Mouse (Mus musculus): ENCODE results near the gene Nupl2. TPM values are rescaled to one million over a fixed set of nuclear protein-coding genes. Genes with fewer than 3 reads are reported as not detected.

The Nupl2 gene
- total and polyA plus RNA-seq, 3 experiments: 5.8 to 7.6 (median 7.4) TPM

GRCm38 (mm10) chr5:24213861-24214546, 49.2 kb downstream of the Nupl2 start:
- intact Hi-C loops (cut with DNase I): no loop called here
- 62% methylated on average over 3 of the region's 3 CpGs for WGBS
- TF ChIP-seq EP300 (IDR thresholded peaks at IDR 0.05; ENCODE audit: insufficient read depth, low read depth, low read length) (no peak), POLR2A (IDR thresholded peaks at IDR 0.05; ENCODE audit: insufficient read depth, low read depth, low read length) (no peak), CTCF (IDR thresholded peaks at IDR 0.05) (no peak)

DNA sequence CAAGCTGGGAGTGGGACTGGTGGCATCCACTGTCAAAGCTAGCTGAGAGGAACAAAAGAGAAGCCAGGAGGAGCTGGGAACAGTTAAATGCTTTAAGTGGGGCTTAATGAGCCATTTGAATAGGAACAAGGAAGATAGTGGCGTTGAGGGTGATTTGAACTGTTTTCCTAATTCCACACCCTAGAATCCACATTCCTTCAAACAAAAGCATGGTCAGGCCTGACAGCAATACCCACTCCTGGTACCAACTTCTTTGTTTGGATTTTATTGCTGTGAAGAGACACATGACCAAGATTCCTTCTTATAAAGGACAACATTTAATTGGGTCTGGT, 49.8 kb downstream of the Nupl2 start:
- Histone ChIP-seq H3K4me1 (ENCODE audit: control insufficient read depth, insufficient read depth, low read length) (no peaks in the 10 kb centered on the region), H3K27ac (no peak overlapping the region), H3K27me3 (ENCODE audit: control insufficient read depth, insufficient read depth, low read length) (no peaks in the 10 kb centered on the region; the same call in 1 of the 2 replicates), H3K9ac (ENCODE audit: low read depth, low read length) (no peak overlapping the region), H3K36me3 (ENCODE audit: control insufficient read depth, insufficient read depth, low read length) (no peaks in the 10 kb centered on the region), H3K4me3 (no peak overlapping the region), H3K79me2 (replicated peaks; ENCODE audit: control insufficient read depth, insufficient read depth, low read length) (no peaks in the 10 kb centered on the region)
- WGBS: 92% methylated on average over 1 of the region's 1 CpGs
- TF ChIP-seq POLR2A (IDR thresholded peaks at IDR 0.05; ENCODE audit: insufficient read depth, low read depth, low read length) (no peak), CTCF (IDR thresholded peaks at IDR 0.05) (no peak), EP300 (IDR thresholded peaks at IDR 0.05; ENCODE audit: insufficient read depth, low read depth, low read length) (no peak)
- DNase-seq: no peak
- intact Hi-C loops (cut with DNase I): no loop called here

More at GRCm38 (mm10) chr5:24213861-24214546, 49.2 kb downstream of the Nupl2 start:
- Histone ChIP-seq H3K4me3 (no peak overlapping the region), H3K36me3 (ENCODE audit: control insufficient read depth, insufficient read depth, low read length) (no peaks in the 10 kb centered on the region), H3K27ac (no peak overlapping the region), H3K79me2 (replicated peaks; ENCODE audit: control insufficient read depth, insufficient read depth, low read length) (no peaks in the 10 kb centered on the region), H3K27me3 (ENCODE audit: control insufficient read depth, insufficient read depth, low read length) (no peaks in the 10 kb centered on the region; the same call in 1 of the 2 replicates), H3K4me1 (ENCODE audit: control insufficient read depth, insufficient read depth, low read length) (no peaks in the 10 kb centered on the region), H3K9ac (ENCODE audit: low read depth, low read length) (no peak overlapping the region)
- no peak for DNase-seq

DNA sequence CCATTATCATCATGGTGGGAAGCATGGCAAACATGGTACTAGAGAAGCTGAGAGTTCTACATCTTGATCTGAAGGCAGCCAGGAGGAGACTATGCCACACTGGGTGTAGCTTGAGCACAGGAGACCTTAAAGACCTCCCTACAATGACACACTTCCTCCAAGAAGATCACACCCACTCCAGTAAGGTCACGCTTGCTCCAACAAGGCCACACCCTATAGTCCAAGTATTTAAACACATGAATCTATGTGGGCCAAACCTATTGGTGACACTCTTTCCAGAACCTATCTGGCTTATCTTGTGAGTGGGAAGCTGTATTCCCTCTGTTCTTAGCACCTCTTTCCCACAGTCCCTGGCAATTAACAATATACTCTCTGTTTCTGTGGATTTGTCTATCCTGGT, 50.1 kb downstream of the Nupl2 start:
- Histone ChIP-seq H3K27ac (no peak overlapping the region), H3K9ac (ENCODE audit: low read depth, low read length) (no peak overlapping the region), H3K36me3 (ENCODE audit: control insufficient read depth, insufficient read depth, low read length) (no peaks in the 10 kb centered on the region), H3K79me2 (replicated peaks; ENCODE audit: control insufficient read depth, insufficient read depth, low read length) (no peaks in the 10 kb centered on the region), H3K4me3 (no peak overlapping the region), H3K27me3 (ENCODE audit: control insufficient read depth, insufficient read depth, low read length) (no peaks in the 10 kb centered on the region; the same call in 1 of the 2 replicates), H3K4me1 (ENCODE audit: control insufficient read depth, insufficient read depth, low read length) (no peaks in the 10 kb centered on the region)
- no peak for TF ChIP-seq CTCF (IDR thresholded peaks at IDR 0.05)
- intact Hi-C loops (cut with DNase I): no loop called here
- WGBS: 67% methylated on average over 1 of the region's 1 CpGs
- DNase-seq: no peak

Other genes starting within 250 kb of the Nupl2 start
- 10 to 100 TPM; 41.3 to 44.1 TPM for gene Fam126a, start 134.3 kb upstream of the Nupl2 start, total RNA-seq (2021)
- gene Fam126a, start 134.3 kb upstream of the Nupl2 start, polyA plus RNA-seq (2012; rRNA removed): 9.2 and 18.1 TPM in 2 replicates
- gene Klhl7, start 64.4 kb upstream of the Nupl2 start, total RNA-seq (2021): 10 to 100 TPM; 47.7 to 48.9 TPM
- gene Klhl7, start 64.4 kb upstream of the Nupl2 start, polyA plus RNA-seq (2012; rRNA removed): 7.4 and 25.6 TPM in 2 replicates
- gene Kcnh2, start 186.6 kb downstream of the Nupl2 start, total RNA-seq (2021): 10 to 100 TPM; 59.3 to 68.5 TPM
- gene Kcnh2, start 186.6 kb downstream of the Nupl2 start, polyA plus RNA-seq (2012; rRNA removed): 119 and 121 TPM in 2 replicates
- 10 to 100 TPM; 23.5 to 24.4 TPM for gene Nos3, start 199.8 kb downstream of the Nupl2 start, total RNA-seq (2021)
- gene Nos3, start 199.8 kb downstream of the Nupl2 start, polyA plus RNA-seq (2012; rRNA removed): 26.3 and 30.7 TPM in 2 replicates
- gene Atg9b, start 227.2 kb downstream of the Nupl2 start, total RNA-seq (2021): 1 to 10 TPM in 1 of 2 experiments, under 1 TPM in 1; 0.89 to 1.1 TPM
- 2.2 and 2.3 TPM in 2 replicates for gene Atg9b, start 227.2 kb downstream of the Nupl2 start, polyA plus RNA-seq (2012; rRNA removed)
- gene Abcb8, start 228.7 kb downstream of the Nupl2 start, total RNA-seq (2021): 10 to 100 TPM; 81.2 to 89.8 TPM
- 148 and 151 TPM in 2 replicates for gene Abcb8, start 228.7 kb downstream of the Nupl2 start, polyA plus RNA-seq (2012; rRNA removed)
- gene Asic3, start 248.4 kb downstream of the Nupl2 start, total RNA-seq (2021): under 1 TPM in 1 of 2 experiments, not detected in 1; 0.14 TPM
- gene Asic3, start 248.4 kb downstream of the Nupl2 start, polyA plus RNA-seq (2012; rRNA removed): 0.32 and 0.59 TPM in 2 replicates

Measured in heart, adult 2 months (tissue).